Mouse (Mus musculus) spleen, embryonic (tissue): ENCODE results near the gene Pdha2.

Experiments
- CTCF ChIA-PET: fragments of 350-600 bp; sonication (Branson Sonifier 250); formaldehyde crosslinking; loops from one replicate; lab custom pipeline; 2022; lab: Charles Lee

Pdha2 gene

DNA sequence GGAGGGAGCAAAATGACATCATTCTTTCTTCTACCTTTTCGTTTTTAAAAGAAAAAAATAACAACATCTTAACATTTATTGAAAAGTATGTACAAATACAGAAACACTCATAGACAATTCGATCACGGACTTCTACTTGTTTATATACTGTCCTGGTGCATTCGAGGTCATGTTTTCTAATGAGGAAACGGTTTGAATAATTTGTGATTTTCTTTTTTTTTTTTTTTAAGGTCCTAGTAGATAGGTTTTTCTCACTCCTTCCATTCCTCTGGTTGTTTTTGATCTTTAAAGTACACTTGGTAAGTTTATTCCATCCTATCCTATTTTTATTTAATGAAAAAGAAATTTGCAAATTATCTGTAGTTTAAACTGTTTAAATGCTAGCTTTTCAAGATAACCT, at the start of gene Pdha2:
Gene Pdha2 (minus strand): TSS at position 101 of the 400 bp plus-strand sequence.
- CTCF ChIA-PET: no interaction called here

DNA sequence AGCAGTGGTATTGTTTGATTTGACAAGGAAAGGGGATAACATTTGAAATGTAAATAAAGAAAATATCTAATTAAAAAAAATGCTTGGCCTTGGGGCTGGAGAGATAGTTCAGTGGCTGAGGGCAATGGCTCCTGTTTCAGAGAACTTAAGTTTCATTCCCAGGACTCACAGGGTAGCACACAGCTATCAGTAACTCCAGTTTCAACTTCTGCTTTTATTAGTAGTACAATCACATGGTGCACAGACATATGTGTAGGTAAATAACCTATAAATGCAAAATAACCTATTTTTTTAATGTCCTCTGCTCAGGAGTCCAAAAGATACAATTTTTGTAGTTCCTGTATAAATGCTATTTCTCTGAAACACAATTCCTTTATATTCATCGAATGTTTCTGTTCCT, 48.4 kb upstream of the Pdha2 start:
- CTCF ChIA-PET: no interaction called here

DNA sequence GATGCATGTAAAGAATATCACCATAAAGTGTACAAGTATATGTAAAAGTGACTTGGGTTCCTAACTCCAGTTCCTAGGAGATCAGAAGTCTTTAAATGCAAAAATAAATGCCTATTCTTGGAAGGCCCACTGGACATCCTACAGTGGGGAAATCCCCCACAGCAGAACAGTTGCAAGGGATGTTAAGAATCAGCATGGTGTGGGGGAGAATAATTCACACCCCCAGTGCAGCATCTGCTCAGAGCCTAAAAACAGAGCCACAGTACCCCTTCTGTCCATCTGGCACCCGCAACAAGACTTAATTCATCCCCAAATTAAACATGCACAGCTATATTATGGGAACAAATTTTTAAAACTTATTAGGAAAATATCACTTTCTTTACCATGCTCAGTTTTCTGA, 39.3 kb upstream of the Pdha2 start:
- CTCF ChIA-PET: no interaction called here

DNA sequence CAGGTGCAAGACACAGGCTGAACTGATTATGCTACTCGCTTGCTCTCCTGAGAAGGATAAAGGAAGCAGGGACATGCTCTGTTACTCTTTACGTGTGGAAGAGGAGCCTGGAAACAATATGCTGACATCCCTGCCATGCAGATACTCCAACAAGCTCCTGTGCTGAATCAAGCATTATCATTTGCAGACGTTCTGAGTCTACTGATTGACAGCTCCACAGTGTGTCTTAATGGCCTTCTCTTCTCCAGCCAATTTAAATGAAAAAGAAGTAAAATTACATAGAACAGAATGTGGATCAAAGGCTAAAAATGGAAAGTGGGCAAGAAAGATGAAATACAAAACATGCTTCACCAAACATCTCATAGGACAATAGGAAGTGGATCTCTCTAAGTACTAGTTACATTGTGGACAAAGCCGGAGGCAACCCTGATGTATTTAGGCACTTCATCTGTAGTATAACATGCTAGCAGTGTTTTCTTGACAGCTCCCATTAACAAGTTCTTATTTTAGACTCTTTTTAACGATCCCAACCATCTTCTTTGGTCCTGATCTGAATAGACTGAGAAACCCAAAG, 32.7 kb upstream of the Pdha2 start:
- CTCF ChIA-PET: no interaction called here

DNA sequence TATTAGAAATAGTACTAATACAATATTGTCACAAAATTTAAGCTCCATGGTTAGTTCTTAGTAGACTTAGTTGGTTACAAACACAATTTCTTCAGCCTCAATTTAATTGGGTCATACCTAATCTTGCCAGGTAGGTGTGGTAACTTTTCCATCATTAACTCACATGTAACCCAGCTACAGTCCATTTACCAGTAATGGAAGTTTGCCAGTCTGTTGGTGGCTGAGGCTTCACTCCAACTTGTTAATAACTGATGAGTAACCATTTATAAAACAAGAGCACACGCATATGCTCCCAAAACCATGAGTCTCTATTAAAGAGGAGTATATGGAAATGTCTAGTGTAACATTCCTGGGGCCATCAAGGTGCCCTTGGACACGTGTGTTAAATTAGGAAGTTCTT, 25.9 kb upstream of the Pdha2 start:
- CTCF ChIA-PET: no interaction called here

DNA sequence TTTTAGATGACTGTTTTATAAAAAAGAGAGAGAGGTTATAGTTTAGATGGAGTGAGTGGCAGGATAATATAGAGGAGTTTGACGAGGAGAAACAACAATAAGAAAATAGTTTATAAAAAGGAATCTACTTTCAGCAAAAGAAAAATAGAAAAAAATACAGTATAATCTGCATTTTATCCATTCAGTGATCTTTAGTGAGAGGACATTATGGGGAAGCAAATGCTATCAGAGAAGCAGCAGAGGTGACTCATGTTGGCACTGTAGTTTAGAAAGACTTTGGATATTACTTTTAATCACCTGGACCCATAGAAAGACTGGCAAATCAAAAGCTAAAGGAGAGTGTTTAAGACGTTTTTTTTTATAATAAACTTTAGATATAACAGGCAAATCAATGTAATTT, 17.0 kb upstream of the Pdha2 start:
- CTCF ChIA-PET: no interaction called here

DNA sequence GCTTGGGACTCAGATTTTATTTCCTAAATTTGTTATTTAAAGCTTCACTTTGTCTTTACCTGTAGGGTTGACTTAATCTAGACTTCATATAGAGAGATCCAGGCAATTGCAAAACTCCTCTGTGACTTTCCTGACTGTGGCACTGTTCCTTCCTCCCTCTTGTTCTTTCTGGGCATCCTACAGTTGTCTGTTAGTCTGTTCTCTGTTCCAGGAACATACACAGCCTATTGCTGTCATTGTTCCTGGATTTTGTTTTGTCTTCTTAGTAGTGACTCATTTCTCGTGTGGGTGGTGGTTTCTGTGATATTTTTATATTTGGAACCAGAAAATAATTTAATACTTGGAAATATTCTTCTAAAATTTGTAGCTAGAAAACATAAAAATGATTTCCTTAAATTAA, 10.2 kb upstream of the Pdha2 start:
- CTCF ChIA-PET: no interaction called here

DNA sequence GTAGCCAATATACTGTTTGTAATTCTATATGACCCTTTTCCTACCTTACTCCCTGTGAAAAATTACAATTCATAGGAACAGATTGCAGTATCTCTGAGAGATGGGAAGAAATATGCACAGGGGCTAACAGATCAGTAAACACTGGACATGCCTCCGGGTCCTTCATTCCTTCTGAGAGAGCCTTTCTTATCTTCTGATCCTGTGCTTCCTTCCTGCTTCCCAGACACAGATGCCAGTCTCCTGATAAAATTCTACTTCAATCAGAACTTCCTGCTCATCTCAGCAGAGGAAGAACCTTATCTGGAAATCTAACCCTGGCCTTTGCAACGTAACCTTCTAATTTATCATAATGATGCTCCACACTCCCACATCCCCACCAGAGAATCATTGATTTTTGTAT, 6.4 kb upstream of the Pdha2 start:
- CTCF ChIA-PET: no interaction called here

DNA sequence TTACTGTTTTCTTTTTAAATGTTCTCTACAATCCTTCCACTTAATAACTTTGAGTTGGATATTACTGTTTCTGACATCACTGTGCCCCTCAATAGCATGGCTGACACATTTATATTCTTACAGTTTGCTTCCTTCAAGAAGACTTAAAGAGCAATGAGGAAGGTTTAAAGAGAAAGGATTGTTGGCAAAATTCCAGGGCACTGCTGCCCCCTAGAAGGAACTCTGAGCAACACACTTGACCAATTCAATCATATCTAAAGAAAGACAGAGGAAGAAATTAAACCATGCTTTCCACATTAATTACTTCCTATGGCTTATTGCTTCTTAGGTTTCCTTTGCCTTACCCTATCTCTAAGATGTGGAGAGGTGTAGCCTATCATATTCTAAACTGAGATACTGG, 4.8 kb upstream of the Pdha2 start:
- CTCF ChIA-PET: no interaction called here

DNA sequence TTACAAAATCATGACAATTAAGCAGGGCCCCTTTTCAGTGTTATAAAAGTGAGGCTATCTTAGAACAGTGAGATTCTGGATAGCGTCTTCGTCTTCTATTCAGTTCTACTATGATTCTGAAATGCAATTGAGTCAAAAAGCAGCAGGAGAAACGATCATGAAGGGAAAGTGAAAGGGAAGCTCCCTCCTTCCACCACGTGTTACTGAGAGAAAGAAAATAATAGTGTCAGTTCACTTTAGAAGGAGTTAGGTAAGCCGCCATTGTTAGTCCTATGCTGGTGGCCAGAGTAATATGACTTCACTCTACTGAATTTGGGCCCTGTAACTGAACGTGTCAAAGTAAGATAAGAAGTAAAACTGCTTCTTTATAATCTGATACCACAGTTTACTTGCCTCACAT, 4.1 kb upstream of the Pdha2 start:
- CTCF ChIA-PET: no interaction called here

DNA sequence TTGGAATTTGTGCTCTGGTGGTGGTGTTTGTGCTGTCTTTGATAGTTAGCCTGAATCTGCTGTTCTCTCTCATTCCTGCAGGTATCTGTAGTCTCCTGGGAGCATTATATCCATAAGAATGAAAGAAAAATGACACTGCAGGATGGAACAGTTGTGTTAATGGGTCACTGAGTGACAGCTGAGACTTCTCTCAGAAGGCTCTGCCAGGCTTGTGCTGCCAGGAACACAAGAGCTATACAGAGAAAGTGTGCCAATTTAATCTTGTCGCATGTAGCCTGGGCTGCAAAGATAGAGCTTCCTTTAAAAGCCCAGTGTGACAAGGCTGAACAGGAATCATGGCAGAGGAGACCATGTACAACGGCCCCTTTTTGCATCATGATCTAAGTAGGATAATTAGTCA, 2.6 kb upstream of the Pdha2 start:
- CTCF ChIA-PET: interaction anchor here (0.6 kb wide), 1 partner anchor 400 kb away, joined by 6 read pairs; no protein-coding TSS in a partner anchor

DNA sequence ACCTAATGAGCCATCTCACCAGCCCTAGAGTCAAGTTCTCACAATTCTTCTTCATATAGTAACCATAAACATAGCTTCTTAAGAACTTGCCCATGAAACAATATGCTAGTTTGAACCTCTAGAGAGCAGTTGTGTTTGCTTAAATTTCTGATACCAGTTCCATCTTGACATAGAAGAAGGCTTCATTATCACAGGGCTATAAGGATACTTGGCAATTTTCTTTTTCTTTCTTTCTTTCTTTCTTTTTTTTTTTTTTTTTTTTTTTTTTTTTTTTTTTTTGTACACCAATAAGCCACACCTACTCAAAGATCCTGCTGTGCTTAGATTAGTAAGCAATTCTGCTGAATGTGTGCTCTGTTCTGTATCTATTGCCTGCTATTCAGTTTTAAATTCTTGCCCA, 2.0 kb upstream of the Pdha2 start:
- CTCF ChIA-PET: no interaction called here

DNA sequence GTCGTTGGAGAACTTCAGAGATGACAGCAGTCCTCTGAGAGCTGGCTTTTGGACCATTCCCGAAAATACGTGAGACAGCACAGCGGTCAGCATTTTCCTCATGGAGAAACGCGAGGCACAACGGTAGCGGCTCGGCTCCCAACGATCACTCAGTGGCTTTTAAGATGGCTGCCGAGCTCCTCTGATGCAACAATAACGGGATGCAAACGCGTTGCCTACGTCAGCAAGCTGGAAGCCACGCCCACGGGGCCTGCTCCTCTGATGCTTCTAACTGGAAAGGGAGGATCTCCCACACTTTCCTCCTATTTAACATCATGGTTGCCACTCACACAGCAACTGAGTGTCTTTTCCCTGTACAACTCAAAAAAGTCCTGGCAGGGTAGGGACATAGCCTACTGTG, 511 bp downstream of the Pdha2 start:
- CTCF ChIA-PET: no interaction called here

DNA sequence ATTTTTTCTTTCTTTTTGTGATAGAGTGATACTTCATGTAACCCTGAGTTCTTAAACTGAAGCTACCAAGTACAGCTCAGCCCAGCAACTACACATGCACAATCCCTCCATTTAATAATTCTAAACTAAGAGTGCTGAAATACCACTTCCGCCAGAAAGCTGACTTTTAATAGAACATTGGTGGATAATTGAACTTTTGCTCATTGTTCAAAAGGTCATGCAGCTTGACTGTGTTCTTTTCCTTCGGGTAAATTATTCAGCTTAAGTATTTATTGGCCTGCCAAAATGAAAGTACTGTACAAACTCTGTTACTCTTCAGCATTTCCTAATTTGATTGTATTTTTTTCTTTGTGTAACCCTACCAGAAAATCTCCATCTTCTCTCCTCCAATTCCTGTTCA, 10.4 kb downstream of the Pdha2 start:
- CTCF ChIA-PET: no interaction called here

DNA sequence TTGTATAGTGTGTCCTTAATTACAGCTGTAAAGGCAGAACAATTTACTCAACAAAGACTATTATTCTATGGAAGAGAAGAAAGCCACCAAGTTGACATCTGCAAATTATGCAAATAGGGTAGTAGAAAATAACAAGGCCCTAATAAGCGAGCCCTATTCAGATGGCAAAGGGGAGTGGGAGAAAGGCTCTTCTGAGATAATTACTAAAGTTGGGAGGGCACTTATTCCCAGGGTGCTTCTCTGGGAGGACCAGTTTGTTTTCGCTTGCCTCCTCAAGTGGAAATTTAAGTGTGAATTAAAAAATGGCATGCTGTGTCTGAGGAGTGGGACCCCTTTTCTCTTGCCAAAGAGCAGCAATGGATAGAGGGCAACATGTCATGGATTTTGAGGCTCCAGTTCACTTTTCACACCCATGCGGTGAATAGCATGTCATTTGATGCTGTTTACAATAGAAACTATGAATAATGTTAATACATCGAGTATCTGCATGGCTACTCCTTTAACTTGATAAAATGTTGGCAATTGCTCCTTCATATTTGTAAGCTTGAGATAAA, 14.8 kb downstream of the Pdha2 start:
- CTCF ChIA-PET: no interaction called here

DNA sequence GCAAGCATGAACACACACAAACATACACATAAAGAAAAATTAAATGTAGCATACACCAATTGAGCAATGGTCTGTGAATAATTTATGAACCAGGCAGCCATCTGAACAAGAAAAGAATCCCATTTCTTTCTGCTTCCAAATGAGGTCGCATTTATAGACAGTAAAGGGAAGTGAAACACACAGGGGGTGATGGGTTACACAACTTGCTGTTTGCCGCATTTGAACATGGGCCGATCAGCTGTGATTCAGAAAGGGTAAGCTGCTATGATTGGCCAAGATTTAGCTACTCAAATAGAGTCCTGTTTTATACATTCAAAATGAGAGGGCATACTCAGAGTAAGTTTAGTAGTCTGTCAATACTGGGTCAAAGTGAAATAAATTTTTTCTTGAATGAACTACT, 20.5 kb downstream of the Pdha2 start:
- CTCF ChIA-PET: interaction anchor here (0.9 kb wide), 1 partner anchor 208 kb away, joined by 4 read pairs; no protein-coding TSS in a partner anchor

DNA sequence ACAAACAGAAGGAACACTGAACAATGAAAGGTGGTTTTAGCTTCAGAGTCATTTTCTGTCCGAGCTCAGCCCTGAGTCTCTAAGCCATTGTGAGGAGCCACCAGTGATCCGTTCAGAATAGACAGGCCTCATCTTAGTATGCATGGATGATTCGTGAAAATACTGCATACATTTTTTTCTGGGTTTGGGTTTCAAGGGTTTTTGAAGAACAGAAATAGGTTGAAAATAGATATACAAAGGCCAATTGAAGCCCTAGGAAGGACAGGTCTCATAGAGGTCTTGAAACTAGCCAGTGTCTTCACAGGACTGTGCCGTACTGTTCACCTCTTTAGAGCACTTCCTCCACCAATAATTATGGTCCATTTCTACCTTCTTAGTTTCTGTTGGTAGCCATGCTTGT, 21.7 kb downstream of the Pdha2 start:
- CTCF ChIA-PET: no interaction called here

DNA sequence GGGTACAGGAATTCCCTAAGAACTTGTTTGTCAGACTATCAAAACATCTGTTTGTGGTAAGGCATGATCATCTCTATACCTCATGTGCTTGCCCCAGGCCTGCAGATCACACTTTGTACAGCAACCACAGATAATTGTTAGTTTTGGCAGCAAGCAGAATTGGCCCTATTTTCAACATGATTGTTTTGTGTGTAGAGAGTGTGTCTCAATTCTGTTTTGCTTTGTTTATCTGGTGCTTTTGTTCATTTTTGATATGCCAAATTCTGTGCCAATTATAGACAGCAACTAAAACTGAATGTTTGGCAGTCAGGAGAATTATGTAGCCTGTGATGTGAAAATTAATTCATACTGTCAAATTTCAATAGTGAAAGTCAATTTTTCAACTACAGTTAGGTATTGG, 51.2 kb downstream of the Pdha2 start:
- CTCF ChIA-PET: no interaction called here
